Mouse (Mus musculus) induced T-regulatory cell, adult 2 months (primary cell): ENCODE data around the gene St6gal1.

Experiments
- DNase-seq: peaks from one replicate; pipeline ENCODE4 v3.0.0-alpha.2; 2012; ENCODE audit warnings: low read depth

St6gal1 gene

GRCm38 (mm10) chr16:23224671-23225068 is at the start of gene St6gal1:
Gene St6gal1 (plus strand): TSS chr16:23224740.
- peak; percentile 95 for DNase-seq

- peak; percentile 87 for DNase-seq
Measured at GRCm38 (mm10) chr16:23174855-23175254, 49.7 kb upstream of the St6gal1 start.

GRCm38 (mm10) chr16:23175956-23176355 is 48.6 kb upstream of the St6gal1 start:
- DNase-seq: no peak

GRCm38 (mm10) chr16:23177856-23178255 is 46.7 kb upstream of the St6gal1 start:
- DNase-seq: peak; percentile 40

GRCm38 (mm10) chr16:23178796-23179195 is 45.7 kb upstream of the St6gal1 start:
- peak; percentile 66 for DNase-seq

GRCm38 (mm10) chr16:23179436-23179835 is 45.1 kb upstream of the St6gal1 start:
- DNase-seq: peak; percentile 57

GRCm38 (mm10) chr16:23181054-23181453 is 43.5 kb upstream of the St6gal1 start:
- peak; percentile 71 for DNase-seq

- peak; percentile 85 for DNase-seq
Measured at GRCm38 (mm10) chr16:23181487-23181886, 43.1 kb upstream of the St6gal1 start.

GRCm38 (mm10) chr16:23181942-23182597 is 42.5 kb upstream of the St6gal1 start:
- peak; percentile 48 for DNase-seq

- DNase-seq: no peak
Measured at GRCm38 (mm10) chr16:23185824-23186223, 38.7 kb upstream of the St6gal1 start.

- DNase-seq: no peak
Measured at GRCm38 (mm10) chr16:23186418-23186817, 38.1 kb upstream of the St6gal1 start.

- DNase-seq: no peak
Measured at GRCm38 (mm10) chr16:23187983-23188382, 36.6 kb upstream of the St6gal1 start.

- DNase-seq: no peak
Measured at GRCm38 (mm10) chr16:23189612-23190011, 34.9 kb upstream of the St6gal1 start.

GRCm38 (mm10) chr16:23191560-23192242 is 32.8 kb upstream of the St6gal1 start:
- no peak for DNase-seq

- DNase-seq: no peak
Measured at GRCm38 (mm10) chr16:23195618-23196017, 28.9 kb upstream of the St6gal1 start.

GRCm38 (mm10) chr16:23196296-23196695 is 28.2 kb upstream of the St6gal1 start:
- DNase-seq: no peak

GRCm38 (mm10) chr16:23196791-23197190 is 27.7 kb upstream of the St6gal1 start:
- no peak for DNase-seq

- no peak for DNase-seq
Measured at GRCm38 (mm10) chr16:23201498-23201897, 23.0 kb upstream of the St6gal1 start.

- no peak for DNase-seq
Measured at GRCm38 (mm10) chr16:23214314-23214713, 10.2 kb upstream of the St6gal1 start.

GRCm38 (mm10) chr16:23215241-23215900 is 9.2 kb upstream of the St6gal1 start:
- no peak for DNase-seq

- no peak for DNase-seq
Measured at GRCm38 (mm10) chr16:23216366-23216765, 8.2 kb upstream of the St6gal1 start.

- DNase-seq: no peak
Measured at GRCm38 (mm10) chr16:23218313-23218712, 6.2 kb upstream of the St6gal1 start.
